Comparison of ENCODE assay signal across 8 mouse cellular contexts in genomic region chr5:74194841-74195613, GRCm38 (mm10). TPM values are rescaled to one million over a fixed set of nuclear protein-coding genes. Genes with fewer than 3 reads are reported as not detected.
A peak's percentile ranks its signal among the peaks of the same experiment; 100 is the strongest.
DNase-seq lines count a peak whose midpoint lies in the region; ATAC-seq lines count a peak whose summit lies in the region.

Rasl11b (plus strand) TSS chr5:74195286.

- H3K4me2 ChIP-seq in lung, embryonic 16.5 days (ENCODE audit: low read depth, low read length): peak within 1 kb of the TSS; percentile 99

- peak; percentile 92 for ATAC-seq in lung, embryonic 16.5 days (ENCODE audit: low read depth)

- peaks cover 34% of the 10 kb centered on the region for H3K27me3 ChIP-seq in hindbrain, embryonic 10.5 days (ENCODE audit: insufficient read depth, poor library complexity, severe bottlenecking)
- H3K27me3 ChIP-seq in lung, embryonic 16.5 days (ENCODE audit: control insufficient read depth, insufficient read depth, low read depth, low read length): no peaks in the 10 kb centered on the region

- H3K4me1 ChIP-seq in hindbrain, embryonic 10.5 days (replicated peaks): peaks cover 73% of the 10 kb centered on the region
- peaks cover 54% of the 10 kb centered on the region for H3K4me1 ChIP-seq in lung, embryonic 16.5 days (replicated peaks; ENCODE audit: control insufficient read depth, insufficient read depth, low read length)

- H3K9me3 ChIP-seq in hindbrain, embryonic 10.5 days: no peaks in the 10 kb centered on the region
- no peaks in the 10 kb centered on the region for H3K9me3 ChIP-seq in lung, embryonic 16.5 days (ENCODE audit: control insufficient read depth, low read length)

- H3K9ac ChIP-seq in lung, embryonic 16.5 days (ENCODE audit: low read length): peak within 1 kb of the TSS; percentile 100

- WGBS in hindbrain, embryonic 10.5 days: under 1% methylated on average over 82 of the region's 82 CpGs
- under 1% methylated on average over 81 of the region's 82 CpGs for WGBS in lung, embryonic 16.5 days

- peak within 1 kb of the TSS; percentile 95 for H3K4me3 ChIP-seq in hindbrain, embryonic 10.5 days
- H3K4me3 ChIP-seq in lung, embryonic 16.5 days (ENCODE audit: low read length): peak within 1 kb of the TSS; percentile 99

- H3K36me3 ChIP-seq in hindbrain, embryonic 10.5 days: peaks cover 31% of the 10 kb centered on the region
- H3K36me3 ChIP-seq in lung, embryonic 16.5 days (ENCODE audit: control insufficient read depth, insufficient read depth, low read length): peaks cover 26% of the 10 kb centered on the region

- peak; percentile 95 for DNase-seq in NIH3T3 (ENCODE audit: low read depth)
- peak; percentile 91 for DNase-seq in cerebellum, adult 9-10 months
- peak; percentile 78 to 96 for DNase-seq in frontal cortex, adult 2 months (ENCODE audit: extremely low spot score in 1 of 2, low spot score in 1 of 2)
- peak; percentile 93 for DNase-seq in hindbrain, embryonic 10.5 days (ENCODE audit: low spot score)
- DNase-seq in layer of hippocampus, adult 9-11 months: peak; percentile 94
- DNase-seq in ovary, postnatal 36 days (ENCODE audit: low spot score): peak; percentile 97
- DNase-seq in thymus, postnatal 25 days: peak; percentile 98

- peak within 1 kb of the TSS; percentile 95 for H3K27ac ChIP-seq in hindbrain, embryonic 10.5 days
- peak within 1 kb of the TSS; percentile 92 for H3K27ac ChIP-seq in lung, embryonic 16.5 days (ENCODE audit: low read length)

RNA-seq across cellular contexts. Expression of gene Rasl11b, which starts in this region (rescaled TPM):
- 191 and 225 TPM in 2 replicates for polyA plus RNA-seq in frontal cortex, adult 2 months (2012; rRNA removed)
- 30.5 and 32.7 TPM in 2 replicates for polyA plus RNA-seq in hindbrain, embryonic 10.5 days (2016; fragmentation: Nextera tagmentation; extraction: Ambion mirVana)
- polyA plus RNA-seq in lung, embryonic 16.5 days (2015; fragmentation: Nextera tagmentation; extraction: Ambion mirVana): 182 and 188 TPM in 2 replicates

Comparison
In these comparisons a context has a peak if more than half of its experiments do, and no peak if none do; other contexts are left out.
1. Peak in every context shown above with its lines: DNase-seq, ATAC-seq, H3K4me3 ChIP-seq and H3K27ac ChIP-seq.